Mouse (Mus musculus) thymus, adult 2 months (tissue): ENCODE results near the gene Galnt12.

Source experiments
- CTCF ChIP-seq: fragments of 200-500 bp; IDR thresholded peaks from 2 replicates; pipeline ENCODE4 v1.5.1; 2012; ENCODE audit warnings: mild to moderate bottlenecking, control low read depth, low read length, moderate library complexity, borderline replicate concordance; ENCODE audit not compliant: control insufficient read depth, poor library complexity, insufficient read depth; ENCODE audit errors: extremely low read depth
- POLR2A ChIP-seq: fragments of 200-500 bp; IDR thresholded peaks from 2 replicates; pipeline ENCODE4 v1.6.1; 2012; ENCODE audit warnings: mild to moderate bottlenecking, low read length, control low read depth, moderate library complexity; ENCODE audit not compliant: control insufficient read depth, poor library complexity, insufficient read depth; ENCODE audit errors: extremely low read depth

DNA sequence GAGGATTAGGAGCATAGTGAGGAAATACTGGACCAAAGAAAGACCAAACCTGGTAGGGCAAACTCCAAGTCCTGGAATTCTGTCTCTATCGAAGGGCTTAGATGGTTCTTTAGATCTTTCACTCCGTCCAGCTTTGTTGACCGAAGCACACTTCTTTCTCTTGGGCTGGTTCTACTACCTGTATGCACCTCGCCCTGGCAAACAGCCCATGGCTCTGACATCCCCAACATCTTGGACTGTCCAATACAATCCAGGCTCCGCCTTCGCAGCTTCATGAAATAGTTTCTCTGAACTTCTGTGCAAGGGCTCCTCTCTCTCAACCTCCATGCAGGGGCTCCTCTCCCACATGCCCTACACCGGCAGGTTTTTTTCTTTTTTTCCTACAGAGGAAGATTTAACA, 7.9 kb upstream of the Galnt12 start:
- TF ChIP-seq CTCF (no peak), POLR2A (no peak)
